Mouse (Mus musculus) G1E (cell line): ENCODE data around the gene Gm49380. TPM values are rescaled to one million over a fixed set of nuclear protein-coding genes. Genes with fewer than 3 reads are reported as not detected.

ENCODE experiments used
- ATAC-seq: 2 replicates; pipeline ENCODE4 v1.8.0; 2016; ENCODE audit warnings: mild to moderate bottlenecking; ENCODE audit not compliant: insufficient number of reproducible peaks, poor library complexity, low FRiP score, severe bottlenecking; ENCODE audit errors: extremely low read depth
- DNase-seq: peaks from one replicate; pipeline ENCODE4 v3.0.0; 2012; ENCODE audit warnings: low spot score
- H3K27me3 ChIP-seq: 2 replicates; pipeline ENCODE4 v1.6.1; 2012; ENCODE audit warnings: mild to moderate bottlenecking, low read length, inconsistent platforms; ENCODE audit not compliant: insufficient read depth
- H3K36me3 ChIP-seq: replicated peaks from 2 replicates; pipeline ENCODE3; 2012; ENCODE audit warnings: mild to moderate bottlenecking, inconsistent platforms
- H3K4me1 ChIP-seq: 2 replicates; pipeline ENCODE4 v1.6.1; 2012; ENCODE audit warnings: low read depth, low read length, inconsistent platforms, mixed read lengths; ENCODE audit not compliant: insufficient read depth
- H3K4me3 ChIP-seq: 2 replicates; pipeline ENCODE4 v1.5.1; 2012; ENCODE audit warnings: low read depth, mild to moderate bottlenecking, inconsistent platforms, low read length, moderate library complexity, mixed read lengths
- H3K9me3 ChIP-seq: replicated peaks from 2 replicates; pipeline ENCODE4 v1.6.1; 2012; ENCODE audit warnings: inconsistent platforms
- CTCF ChIP-seq: IDR thresholded peaks from 2 replicates; pipeline ENCODE4 v1.5.1; 2012; ENCODE audit warnings: low read depth, low read length, inconsistent platforms, mixed read lengths
- GATA1 ChIP-seq: IDR thresholded peaks from 2 replicates; pipeline ENCODE4 v1.6.1; 2012; ENCODE audit warnings: borderline replicate concordance, low read length, inconsistent platforms, mixed read lengths
- GATA2 ChIP-seq: IDR thresholded peaks from 2 replicates; pipeline ENCODE4 v1.6.1; 2012; ENCODE audit warnings: low read depth, low read length, inconsistent platforms, borderline replicate concordance
- POLR2AphosphoS5 ChIP-seq: IDR thresholded peaks from 2 replicates; pipeline ENCODE4 v1.6.1; 2012; ENCODE audit warnings: low read depth, low read length, inconsistent platforms; ENCODE audit not compliant: insufficient replicate concordance
- TAL1 ChIP-seq: conservative IDR thresholded peaks from 2 replicates; pipeline ENCODE4 v1.6.1; 2012; ENCODE audit warnings: low read depth, low read length, inconsistent platforms, mixed read lengths
- polyA plus RNA-seq: library from polyadenylated mRNA; stranded (reverse); fragments of >175 nt; gene quantifications from 2 replicates; pipeline ENCODE4 v1.2.3, GENCODE M21; 2012
- total RNA-seq, 2 experiments: library from RNA; stranded (forward) in 1 of 2; stranded (reverse) in 1 of 2; fragments of 200-1000 nt in 1 of 2; fragments of >200 nt in 1 of 2; fragmentation: Nextera tagmentation in 1 of 2; gene quantifications; 2 replicates each; pipeline ENCODE4 v1.2.3; 2014 to 2017

The Gm49380 gene
- total and polyA plus RNA-seq, 3 experiments: 0.27 TPM; not detected in 2

DNA sequence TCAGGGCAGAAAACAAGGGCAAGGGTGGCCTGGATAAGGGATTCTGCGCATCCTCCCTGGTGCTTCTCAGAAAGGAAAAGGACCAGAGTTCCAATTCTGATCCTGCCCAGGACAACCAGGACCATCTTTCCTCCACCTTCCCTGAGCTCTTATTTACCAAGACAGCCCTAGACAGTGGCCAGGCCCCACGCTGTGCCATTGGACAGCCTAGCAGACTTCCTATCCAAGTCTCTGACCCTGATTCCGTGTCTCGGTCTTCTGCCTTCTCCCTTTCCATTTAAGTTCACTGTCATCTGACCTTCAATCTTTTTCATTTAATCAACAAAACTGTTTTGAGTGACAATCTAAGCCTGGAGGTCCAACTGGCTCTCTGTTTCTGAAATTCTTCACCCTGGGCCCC, 6.7 kb downstream of the Gm49380 start:
- Histone ChIP-seq H3K36me3 (peaks cover 91% of the 10 kb centered on the region), H3K4me1 (peaks cover 44% of the 10 kb centered on the region), H3K27me3 (no peaks in the 10 kb centered on the region), H3K9me3 (no peaks in the 10 kb centered on the region), H3K4me3 (no peak overlapping the region)
- ATAC-seq: no peak
- TF ChIP-seq POLR2AphosphoS5 (no peak), CTCF (no peak), GATA1 (no peak), GATA2 (no peak), TAL1 (no peak)
- DNase-seq: no peak

DNA sequence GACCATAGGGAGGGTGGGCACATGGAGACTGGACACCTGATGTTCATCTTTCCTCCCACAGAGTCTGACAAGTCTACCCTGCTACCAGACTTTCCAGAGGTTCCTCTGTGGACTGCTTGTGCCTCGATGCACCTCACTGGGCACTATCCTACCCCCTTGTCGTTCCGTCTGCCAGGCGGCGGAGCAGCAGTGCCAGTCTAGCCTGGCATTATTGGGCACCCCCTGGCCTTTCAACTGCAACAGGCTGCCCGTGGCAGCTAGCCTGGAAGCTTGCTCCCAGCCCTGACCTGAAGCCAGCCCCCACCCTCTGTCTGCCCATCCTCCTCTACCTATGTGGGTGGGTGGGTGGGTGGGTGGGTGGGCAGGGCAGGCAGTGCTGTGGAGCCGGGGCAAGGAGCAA, 7.1 kb downstream of the Gm49380 start:
- H3K4me3 ChIP-seq: no peak overlapping the region
- TF ChIP-seq POLR2AphosphoS5 (no peak), GATA2 (no peak), GATA1 (no peak), CTCF (no peak), TAL1 (no peak)
- H3K27me3 ChIP-seq: no peaks in the 10 kb centered on the region
- no peaks in the 10 kb centered on the region for H3K9me3 ChIP-seq
- ATAC-seq (no peak), DNase-seq (no peak)
- peaks cover 95% of the 10 kb centered on the region for H3K36me3 ChIP-seq
- peaks cover 43% of the 10 kb centered on the region for H3K4me1 ChIP-seq

DNA sequence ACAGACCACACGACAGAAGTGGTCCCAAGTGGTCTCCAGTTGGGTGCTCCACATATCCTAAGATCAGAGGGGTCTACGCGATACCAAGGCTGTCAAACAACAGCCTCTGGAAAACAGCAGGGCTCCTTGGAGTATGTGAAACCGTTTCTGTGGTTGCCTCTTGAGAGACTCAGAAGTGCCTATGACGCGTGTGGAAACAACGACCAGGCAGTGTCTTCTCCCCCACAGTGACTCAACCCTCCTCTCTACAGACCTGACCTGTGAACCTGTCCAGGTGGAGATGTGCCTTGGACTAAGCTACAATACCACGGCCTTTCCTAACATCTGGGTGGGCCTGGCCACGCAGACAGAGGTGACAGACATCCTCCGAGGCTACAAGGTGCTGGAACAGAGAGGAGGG, 7.5 kb downstream of the Gm49380 start:
- peaks cover 95% of the 10 kb centered on the region for H3K36me3 ChIP-seq
- ATAC-seq (no peak), DNase-seq (no peak)
- H3K4me1 ChIP-seq: peaks cover 43% of the 10 kb centered on the region
- H3K27me3 ChIP-seq: no peaks in the 10 kb centered on the region
- no peaks in the 10 kb centered on the region for H3K9me3 ChIP-seq
- TF ChIP-seq GATA2: no peak
- no peak for TF ChIP-seq CTCF
- TF ChIP-seq POLR2AphosphoS5: no peak
- no peak overlapping the region for H3K4me3 ChIP-seq

DNA sequence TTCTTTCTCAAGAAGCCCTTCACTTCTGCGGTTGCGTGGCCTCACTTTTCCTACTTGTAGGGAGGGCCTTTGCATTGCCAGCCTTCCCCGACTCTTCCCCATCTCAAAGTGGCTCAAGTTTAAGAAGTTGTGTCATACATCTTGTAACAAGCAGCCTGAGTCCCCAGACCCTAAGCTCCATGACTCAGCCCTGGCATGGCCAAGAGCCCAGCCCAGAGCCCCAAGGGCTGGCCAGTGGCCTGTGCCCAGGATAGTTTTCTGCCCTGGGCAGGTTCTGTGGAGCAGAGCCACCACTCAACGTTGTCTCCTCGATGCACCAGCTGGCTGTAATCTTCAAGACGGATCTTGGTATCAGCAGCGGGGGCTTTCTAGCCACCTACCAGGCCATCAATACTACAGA, 8.4 kb downstream of the Gm49380 start:
- Histone ChIP-seq H3K36me3 (peaks cover 92% of the 10 kb centered on the region), H3K27me3 (no peaks in the 10 kb centered on the region), H3K4me1 (peaks cover 36% of the 10 kb centered on the region), H3K9me3 (no peaks in the 10 kb centered on the region), H3K4me3 (no peak overlapping the region)
- no peak for DNase-seq
- no peak for ATAC-seq
- TF ChIP-seq TAL1: no peak
- TF ChIP-seq GATA1: no peak
- no peak for TF ChIP-seq GATA2
- TF ChIP-seq CTCF: no peak
- TF ChIP-seq POLR2AphosphoS5: no peak

DNA sequence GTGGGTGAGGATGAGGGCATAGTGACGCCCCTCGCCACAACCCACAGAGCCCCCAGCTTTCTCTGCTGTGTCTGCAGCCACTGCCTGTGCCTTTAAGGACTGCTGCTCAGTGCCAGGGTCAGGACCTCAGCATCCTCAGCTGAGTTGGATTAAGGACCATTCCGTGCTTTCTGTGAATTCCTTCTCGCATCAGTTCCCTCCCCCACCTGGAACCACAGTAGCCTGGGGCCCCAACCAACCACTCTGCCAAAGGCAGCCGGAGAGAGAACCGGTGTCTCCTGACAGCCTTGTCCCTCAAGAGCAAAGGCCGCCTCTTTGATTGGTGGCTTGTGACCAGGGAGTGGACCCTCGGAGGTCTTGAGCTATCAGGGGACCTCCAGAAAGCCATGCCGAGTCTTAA, 11.8 kb downstream of the Gm49380 start, which contains the start of gene Mfrp:
Mfrp (plus strand) TSS at position 240 of the 400 bp plus-strand sequence.
- ATAC-seq: no peak
- TF ChIP-seq POLR2AphosphoS5 (no peak), GATA2 (no peak), TAL1 (no peak), CTCF (no peak), GATA1 (no peak)
- DNase-seq: no peak
- H3K27me3 ChIP-seq: no peaks in the 10 kb centered on the region
- no peaks in the 10 kb centered on the region for H3K9me3 ChIP-seq
- H3K4me3 ChIP-seq: no peak within 1 kb of the TSS
- H3K4me1 ChIP-seq: peaks cover 5% of the 10 kb centered on the region
- H3K36me3 ChIP-seq: peaks cover 73% of the 10 kb centered on the region

DNA sequence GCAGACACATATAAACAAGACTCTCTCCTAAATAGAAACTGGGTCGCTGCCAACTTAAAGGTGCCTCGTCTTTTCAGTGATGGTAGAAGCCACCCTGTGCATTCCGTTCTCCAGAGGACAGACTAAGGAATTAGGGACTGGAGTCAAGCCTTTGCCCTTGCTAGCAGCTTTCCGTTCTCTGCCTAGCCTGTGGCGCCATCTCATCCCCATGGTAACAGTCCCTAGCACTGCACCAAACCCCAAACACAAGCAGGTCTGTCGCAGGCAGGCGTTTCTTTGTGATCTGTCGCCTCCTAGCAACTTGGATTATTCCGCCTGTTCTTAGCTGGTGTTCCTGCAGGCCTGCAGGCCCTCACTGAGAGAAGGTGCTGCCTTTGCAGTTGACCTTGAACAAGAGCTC, 16.8 kb downstream of the Gm49380 start:
- Histone ChIP-seq H3K27me3 (no peaks in the 10 kb centered on the region), H3K9me3 (no peaks in the 10 kb centered on the region)

DNA sequence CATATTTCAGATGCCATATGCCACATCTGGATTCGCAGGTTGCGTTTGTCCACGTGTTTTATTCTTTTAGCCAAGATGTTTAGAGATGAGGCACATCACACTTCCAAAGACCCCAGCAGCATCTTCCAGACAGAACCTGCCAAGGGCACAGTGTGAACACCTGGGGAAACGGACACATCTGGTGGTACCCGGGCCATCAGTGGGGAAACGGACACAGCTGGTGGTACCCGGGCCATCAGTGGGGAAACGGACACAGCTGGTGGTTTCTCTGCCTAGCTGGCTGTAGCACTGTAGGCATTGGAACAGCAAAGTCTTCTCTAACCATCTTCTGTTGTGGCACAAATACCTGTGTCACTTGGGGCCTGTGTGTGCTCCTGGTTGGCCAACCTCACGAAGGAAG, 17.5 kb downstream of the Gm49380 start:
- Histone ChIP-seq H3K4me3 (no peak overlapping the region), H3K9me3 (no peaks in the 10 kb centered on the region), H3K27me3 (no peaks in the 10 kb centered on the region), H3K4me1 (peaks cover 14% of the 10 kb centered on the region), H3K36me3 (peaks cover 61% of the 10 kb centered on the region)
- ATAC-seq (no peak), DNase-seq (no peak)
- no peak for TF ChIP-seq POLR2AphosphoS5
- TF ChIP-seq GATA2: no peak
- no peak for TF ChIP-seq CTCF
- TF ChIP-seq TAL1: no peak
- TF ChIP-seq GATA1: no peak

More for the DNA sequence above, 16.8 kb downstream of the Gm49380 start:
- Histone ChIP-seq H3K36me3 (peaks cover 59% of the 10 kb centered on the region), H3K4me1 (peaks cover 14% of the 10 kb centered on the region), H3K4me3 (no peak overlapping the region)
- no peak for TF ChIP-seq CTCF
- TF ChIP-seq GATA2: no peak
- TF ChIP-seq GATA1: no peak
- no peak for TF ChIP-seq POLR2AphosphoS5
- no peak for TF ChIP-seq TAL1
- no peak for DNase-seq
- ATAC-seq: no peak
